Mouse (Mus musculus) G1E (cell line): Measurements from ENCODE around the gene Mkln1.

Experiments used
- CTCF ChIP-seq: IDR thresholded peaks from 2 replicates; pipeline ENCODE4 v1.5.1; 2012; ENCODE audit warnings: low read depth, low read length, inconsistent platforms, mixed read lengths
- TAL1 ChIP-seq: conservative IDR thresholded peaks from 2 replicates; pipeline ENCODE4 v1.6.1; 2012; ENCODE audit warnings: low read depth, low read length, inconsistent platforms, mixed read lengths

GRCm38 (mm10) chr6:31356444-31357191, 41.9 kb upstream of the Mkln1 start:
- TF ChIP-seq CTCF (no peak), TAL1 (no peak)
